In genomic region chr7:144283701-144284100, GRCm38 (mm10) we compare ENCODE assay signal across 8 mouse cellular contexts.
DNase-seq lines count a peak whose midpoint lies in the region; ATAC-seq and TF ChIP-seq lines count a peak whose summit lies in the region.

No protein-coding gene starts in this region.

- TF ChIP-seq POLR2A in lung, adult 2 months (IDR thresholded peaks at IDR 0.05; ENCODE audit: borderline replicate concordance, extremely low read depth, low read depth, low read length) = no peak

- WGBS in lung, embryonic 15.5 days = 8% methylated on average over 6 of the region's 6 CpGs
- WGBS in lung, adult 2 months = 8% methylated on average over 6 of the region's 6 CpGs
- 8% methylated on average over 6 of the region's 6 CpGs for WGBS in forebrain, embryonic 11.5 days
- WGBS in hindbrain, postnatal 0 days = 7% methylated on average over 6 of the region's 6 CpGs
- 4% methylated on average over 6 of the region's 6 CpGs for WGBS in midbrain, embryonic 14.5 days

- H3K9ac ChIP-seq in lung, embryonic 15.5 days = peak overlapping the region; percentile 31; the same call in 1 of the 2 replicates
- peak overlapping the region; percentile 81 for H3K9ac ChIP-seq in forebrain, embryonic 11.5 days (ENCODE audit: low read length)
- H3K9ac ChIP-seq in hindbrain, postnatal 0 days (replicated peaks; ENCODE audit: low read length) = peak overlapping the region; percentile 75
- peak overlapping the region; percentile 73 for H3K9ac ChIP-seq in midbrain, embryonic 14.5 days (replicated peaks; ENCODE audit: low read length)

- TF ChIP-seq CTCF in lung, adult 2 months (IDR thresholded peaks at IDR 0.05; ENCODE audit: insufficient read depth, low read length) = no peak
- no peak for TF ChIP-seq CTCF in hindbrain, postnatal 0 days (IDR thresholded peaks at IDR 0.05; ENCODE audit: low read depth)

- H3K4me1 ChIP-seq in lung, embryonic 15.5 days = peaks cover 11% of the 10 kb centered on the region; the same call in 1 of the 2 replicates
- H3K4me1 ChIP-seq in lung, adult 2 months (ENCODE audit: control insufficient read depth, insufficient read depth, low read length) = no peaks in the 10 kb centered on the region
- peaks cover 13% of the 10 kb centered on the region; the same call in 1 of the 2 replicates for H3K4me1 ChIP-seq in forebrain, embryonic 11.5 days (replicated peaks; ENCODE audit: control insufficient read depth, insufficient read depth, low read length)
- peaks cover 34% of the 10 kb centered on the region for H3K4me1 ChIP-seq in hindbrain, postnatal 0 days (ENCODE audit: insufficient read depth, low read length)
- peaks cover 44% of the 10 kb centered on the region for H3K4me1 ChIP-seq in midbrain, embryonic 14.5 days (ENCODE audit: control insufficient read depth, insufficient read depth, low read length)

- H3K27me3 ChIP-seq in lung, embryonic 15.5 days = peaks cover 14% of the 10 kb centered on the region
- no peaks in the 10 kb centered on the region for H3K27me3 ChIP-seq in forebrain, embryonic 11.5 days (ENCODE audit: control insufficient read depth, insufficient read depth, low read length)
- no peaks in the 10 kb centered on the region for H3K27me3 ChIP-seq in hindbrain, postnatal 0 days (ENCODE audit: insufficient read depth, low read length)
- no peaks in the 10 kb centered on the region for H3K27me3 ChIP-seq in midbrain, embryonic 14.5 days (ENCODE audit: control insufficient read depth, insufficient read depth, low read length)

- peak overlapping the region; percentile 33 for H3K4me3 ChIP-seq in lung, embryonic 15.5 days
- H3K4me3 ChIP-seq in lung, adult 2 months (replicated peaks; ENCODE audit: extremely low read depth, low read depth, low read length) = no peak overlapping the region
- peak overlapping the region; percentile 57 for H3K4me3 ChIP-seq in forebrain, embryonic 11.5 days (ENCODE audit: low read depth, low read length)
- peak overlapping the region; percentile 54 for H3K4me3 ChIP-seq in hindbrain, postnatal 0 days (ENCODE audit: low read length)
- peak overlapping the region; percentile 58 for H3K4me3 ChIP-seq in midbrain, embryonic 14.5 days (replicated peaks; ENCODE audit: low read depth, low read length)

- peak overlapping the region; percentile 59 for H3K4me2 ChIP-seq in lung, embryonic 15.5 days
- peak overlapping the region; percentile 74 for H3K4me2 ChIP-seq in forebrain, embryonic 11.5 days (ENCODE audit: low read depth, low read length, severe bottlenecking)
- H3K4me2 ChIP-seq in hindbrain, postnatal 0 days (ENCODE audit: low read depth, low read length) = peak overlapping the region; percentile 83
- peak overlapping the region; percentile 73 for H3K4me2 ChIP-seq in midbrain, embryonic 14.5 days (ENCODE audit: low read length)

- no peaks in the 10 kb centered on the region for H3K36me3 ChIP-seq in lung, embryonic 15.5 days
- H3K36me3 ChIP-seq in forebrain, embryonic 11.5 days (ENCODE audit: control insufficient read depth, insufficient read depth, low read length) = no peaks in the 10 kb centered on the region
- H3K36me3 ChIP-seq in hindbrain, postnatal 0 days (ENCODE audit: insufficient read depth, low read length) = no peaks in the 10 kb centered on the region
- H3K36me3 ChIP-seq in midbrain, embryonic 14.5 days (ENCODE audit: control insufficient read depth, insufficient read depth, low read length) = no peaks in the 10 kb centered on the region

- no peak overlapping the region for H3K27ac ChIP-seq in lung, embryonic 15.5 days
- H3K27ac ChIP-seq in forebrain, embryonic 11.5 days (ENCODE audit: low read depth, low read length) = peak overlapping the region; percentile 84
- peak overlapping the region; percentile 92 for H3K27ac ChIP-seq in hindbrain, postnatal 0 days
- peak overlapping the region; percentile 97 for H3K27ac ChIP-seq in midbrain, embryonic 14.5 days (replicated peaks; ENCODE audit: low read depth, low read length)

- DNase-seq in lung, adult 2 months = no peak
- DNase-seq in forebrain, embryonic 11.5 days (ENCODE audit: low spot score) = peak; percentile 66
- DNase-seq in hindbrain, postnatal 0 days (ENCODE audit: low spot score) = peak; percentile 57
- DNase-seq in midbrain, embryonic 14.5 days = peak; percentile 74
- DNase-seq in thymus, postnatal 14 days = no peak
- no peak for DNase-seq in B cell, adult 2 months

- H3K9me3 ChIP-seq in lung, embryonic 15.5 days = no peaks in the 10 kb centered on the region
- H3K9me3 ChIP-seq in forebrain, embryonic 11.5 days (ENCODE audit: control insufficient read depth, low read length) = no peaks in the 10 kb centered on the region
- H3K9me3 ChIP-seq in hindbrain, postnatal 0 days (ENCODE audit: low read length) = no peaks in the 10 kb centered on the region
- H3K9me3 ChIP-seq in midbrain, embryonic 14.5 days (ENCODE audit: control insufficient read depth, low read length) = no peaks in the 10 kb centered on the region

- ATAC-seq in lung, embryonic 15.5 days (ENCODE audit: borderline replicate concordance, extremely low read depth, low FRiP score, low TSS enrichment) = no peak
- peak; percentile 56 for ATAC-seq in forebrain, embryonic 11.5 days (replicated peaks; ENCODE audit: low FRiP score)
- ATAC-seq in hindbrain, postnatal 0 days = peak; percentile 43
- ATAC-seq in midbrain, embryonic 14.5 days (ENCODE audit: low FRiP score, low TSS enrichment) = peak; percentile 41; the same call in 1 of the 2 replicates
- no peak for ATAC-seq in monocyte, adult 5-6 weeks (replicated peaks; ENCODE audit: insufficient number of reproducible peaks, low FRiP score, low TSS enrichment, poor library complexity, severe bottlenecking)

Comparison
In these comparisons a context has a peak if more than half of its experiments do, and no peak if none do; other contexts are left out.
1. ATAC-seq: peak in forebrain, embryonic 11.5 days (single experiment), hindbrain, postnatal 0 days (single experiment) and midbrain, embryonic 14.5 days (single experiment); none in lung, embryonic 15.5 days (single experiment) and monocyte, adult 5-6 weeks (single experiment).
2. H3K9ac ChIP-seq: peak in every context shown above with its lines; median percentile 81 in forebrain, embryonic 11.5 days; 75 in hindbrain, postnatal 0 days; 73 in midbrain, embryonic 14.5 days; 31 in lung, embryonic 15.5 days.
3. DNase-seq: peak in forebrain, embryonic 11.5 days (single experiment), hindbrain, postnatal 0 days (single experiment) and midbrain, embryonic 14.5 days (single experiment); none in lung, adult 2 months (single experiment), thymus, postnatal 14 days (single experiment) and B cell, adult 2 months (0 of 2).
4. Peak in every context shown above with its lines, with median percentiles within 50 percentile points of each other: H3K4me2 ChIP-seq.